Mouse (Mus musculus) lung, postnatal 36 days (tissue): ENCODE measurements at regions not wholly inside any gene's neighbourhood (a gene's known extent, or its start where the extent isn't known, plus 50 kb on each side); places are given as distances from the start of the nearest gene placed in this dataset.

Experiments used
- DNase-seq: peaks from one replicate; pipeline ENCODE4 v3.0.0; 2022; ENCODE audit warnings: mixed read lengths

- no peak for DNase-seq
Observed at GRCm38 (mm10) chr2:92711122-92711777, 111.7 kb downstream of the Chst1 start.

- peak; percentile 61 for DNase-seq
Observed at GRCm38 (mm10) chr2:92712266-92713144, 113.0 kb downstream of the Chst1 start.

- no peak for DNase-seq
Observed at GRCm38 (mm10) chr2:92717706-92718105, 118.2 kb downstream of the Chst1 start.

- no peak for DNase-seq
Observed at GRCm38 (mm10) chr2:92721951-92722350, 122.4 kb downstream of the Chst1 start.

DNA sequence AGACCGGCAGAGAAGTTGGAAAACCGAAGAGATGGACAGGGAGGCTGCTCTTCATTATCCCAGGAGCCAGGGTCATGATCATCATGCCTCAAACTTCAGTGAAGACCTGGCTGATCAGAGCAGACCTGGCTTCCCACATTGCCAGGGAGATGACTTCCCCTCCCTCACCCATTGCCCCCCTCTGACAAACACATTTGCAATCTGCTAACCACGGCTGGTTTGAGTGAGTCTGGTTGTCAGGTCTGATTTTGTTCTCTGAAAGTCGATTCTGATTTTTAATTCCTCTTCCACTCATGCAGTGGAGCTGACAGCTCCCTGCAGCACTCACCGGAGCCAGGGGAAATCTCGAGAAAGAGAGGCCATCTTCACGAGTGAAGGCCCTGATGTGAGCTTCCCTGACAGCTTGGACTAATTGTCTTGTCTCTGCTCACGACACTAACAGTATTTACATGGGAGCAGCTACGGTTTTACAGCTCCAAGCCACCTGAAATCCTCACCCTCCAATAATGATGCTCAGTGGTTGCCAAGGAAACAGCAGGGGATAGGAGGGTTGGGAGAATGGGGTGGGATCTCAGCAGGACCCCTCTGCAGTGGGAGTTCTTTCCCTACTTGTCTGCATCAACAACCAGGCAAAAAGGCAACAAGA is 124.2 kb downstream of the Chst1 start:
- no peak for DNase-seq

GRCm38 (mm10) chr2:92726640-92727039 is 127.1 kb downstream of the Chst1 start:
- DNase-seq: no peak

DNA sequence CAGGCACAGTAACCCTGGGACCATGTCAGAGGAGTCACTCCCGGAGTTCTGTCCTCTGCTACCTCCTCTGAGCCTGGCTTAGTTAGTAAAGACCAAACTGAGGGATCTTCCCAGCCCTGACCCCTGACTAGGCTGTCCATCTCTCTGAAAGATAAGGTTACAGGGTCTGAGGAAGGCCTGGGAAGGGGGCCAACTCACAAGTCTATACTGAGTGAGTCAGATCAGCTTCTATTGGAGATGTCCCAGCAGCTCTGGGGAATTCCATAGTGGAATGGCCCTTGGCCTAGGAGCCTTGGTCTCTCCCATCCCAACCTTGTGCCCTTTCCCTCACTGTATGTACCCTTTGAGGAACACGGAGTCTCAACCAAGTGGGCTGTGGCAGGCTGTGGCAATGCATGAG is 127.7 kb downstream of the Chst1 start:
- no peak for DNase-seq

DNA sequence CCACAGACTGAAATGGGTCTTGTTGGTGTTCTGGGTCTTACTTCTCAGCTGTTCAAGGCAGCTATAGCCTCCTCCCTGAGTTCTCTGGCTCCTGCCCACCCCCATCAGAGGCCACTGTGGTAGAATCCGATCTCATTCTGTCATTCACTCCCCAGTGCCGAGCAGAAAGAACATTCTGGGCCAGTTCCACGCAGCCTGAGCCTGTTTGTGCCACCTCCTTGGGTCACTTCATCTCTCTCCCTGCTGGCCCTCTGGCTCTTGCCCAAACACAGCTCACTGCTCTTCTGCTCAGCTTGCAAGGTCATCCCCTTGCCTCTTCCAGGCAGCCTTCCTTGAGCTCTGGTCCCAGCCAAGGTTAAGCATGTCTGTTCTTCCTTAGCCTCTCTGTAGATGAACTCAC is 128.9 kb downstream of the Chst1 start:
- peak; percentile 41 for DNase-seq

GRCm38 (mm10) chr2:92730371-92730770 is 130.9 kb downstream of the Chst1 start:
- no peak for DNase-seq

GRCm38 (mm10) chr2:92733403-92733802 is 133.9 kb downstream of the Chst1 start:
- DNase-seq: no peak

DNA sequence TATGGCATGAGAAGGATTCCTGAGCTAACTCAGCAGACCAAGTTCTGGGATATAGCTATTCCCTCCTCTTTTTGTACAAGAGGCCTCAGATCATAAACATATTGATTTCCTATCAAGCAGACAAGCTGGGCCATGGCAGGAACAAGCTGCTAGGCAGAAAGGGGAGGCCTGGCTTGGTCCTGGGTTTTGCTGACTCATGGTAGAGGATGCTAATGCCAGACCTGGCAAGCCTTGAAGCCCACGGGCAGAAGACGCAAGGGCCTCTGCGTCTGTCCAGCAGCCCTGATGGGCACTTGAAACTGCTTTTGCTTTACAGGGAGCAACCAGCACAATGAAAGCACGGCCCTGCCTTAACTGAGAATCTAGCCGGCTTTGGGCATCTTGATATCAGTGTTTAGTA is 136.3 kb downstream of the Chst1 start:
- no peak for DNase-seq

DNA sequence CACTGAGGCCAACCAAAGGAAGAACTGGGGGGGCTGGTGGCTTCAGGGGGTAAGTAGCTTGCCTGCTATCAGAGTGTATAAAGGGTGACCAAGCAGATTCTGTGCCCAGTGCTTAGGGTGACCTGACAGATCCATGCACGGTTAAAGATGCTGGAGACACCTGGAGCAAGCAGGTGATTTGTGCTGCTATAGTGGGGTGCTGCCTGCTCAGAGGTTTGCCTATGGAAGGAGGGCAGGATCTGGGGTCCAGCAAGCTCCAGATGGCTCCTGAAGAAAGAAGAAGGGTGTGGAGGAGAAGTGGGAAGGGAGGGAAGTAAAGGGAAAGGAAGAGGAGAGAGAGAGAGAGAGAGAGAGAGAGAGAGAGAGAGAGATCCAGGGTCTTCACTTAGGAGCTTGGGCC is 137.8 kb downstream of the Chst1 start:
- DNase-seq: no peak

DNA sequence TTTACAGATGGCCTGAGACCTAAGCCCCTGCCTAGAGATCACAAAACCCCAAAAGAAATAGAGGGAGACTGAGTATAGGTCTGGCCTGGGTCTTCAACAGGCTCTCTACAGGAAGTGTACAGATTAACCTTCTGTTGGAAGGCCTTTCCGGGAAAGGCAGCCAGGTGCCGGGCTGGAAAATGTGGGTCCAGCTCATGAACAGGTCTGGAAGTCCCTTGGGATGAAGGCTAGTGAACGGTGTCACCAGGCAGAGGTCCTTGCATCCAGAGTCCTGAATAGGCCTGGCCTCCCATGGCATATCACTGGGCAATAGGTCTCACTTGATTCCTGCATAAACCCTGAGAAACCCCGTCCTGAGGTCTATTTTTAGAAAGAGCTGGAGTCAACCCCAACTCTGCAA is 140.1 kb downstream of the Chst1 start:
- DNase-seq: no peak

DNA sequence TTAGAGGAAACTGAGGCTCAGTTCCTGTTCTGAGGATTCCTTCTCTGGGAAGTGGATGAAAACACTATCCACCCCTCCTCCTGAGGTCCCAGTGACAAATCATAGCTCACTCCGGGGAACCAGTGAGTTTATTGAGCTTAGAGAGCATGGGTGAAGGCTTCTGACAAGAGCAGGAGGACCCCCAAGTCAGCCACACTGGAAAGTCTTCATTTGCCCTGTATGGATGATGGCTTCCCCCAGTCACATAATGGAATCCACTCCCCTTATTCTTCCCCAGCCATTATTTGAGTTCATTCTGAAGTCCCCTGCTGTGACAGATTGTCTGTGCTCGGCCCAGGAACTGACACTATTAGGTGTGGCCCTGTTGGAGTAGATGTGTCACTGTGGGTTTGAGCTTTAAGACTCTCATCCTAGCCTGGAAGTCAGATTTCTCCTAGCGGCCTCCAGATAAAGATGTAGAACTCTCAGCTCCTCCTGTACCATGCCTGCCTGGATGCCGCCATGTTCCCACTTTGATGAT is 141.3 kb downstream of the Chst1 start:
- no peak for DNase-seq

GRCm38 (mm10) chr2:92742025-92742424 is 142.5 kb downstream of the Chst1 start:
- peak; percentile 95 for DNase-seq

DNA sequence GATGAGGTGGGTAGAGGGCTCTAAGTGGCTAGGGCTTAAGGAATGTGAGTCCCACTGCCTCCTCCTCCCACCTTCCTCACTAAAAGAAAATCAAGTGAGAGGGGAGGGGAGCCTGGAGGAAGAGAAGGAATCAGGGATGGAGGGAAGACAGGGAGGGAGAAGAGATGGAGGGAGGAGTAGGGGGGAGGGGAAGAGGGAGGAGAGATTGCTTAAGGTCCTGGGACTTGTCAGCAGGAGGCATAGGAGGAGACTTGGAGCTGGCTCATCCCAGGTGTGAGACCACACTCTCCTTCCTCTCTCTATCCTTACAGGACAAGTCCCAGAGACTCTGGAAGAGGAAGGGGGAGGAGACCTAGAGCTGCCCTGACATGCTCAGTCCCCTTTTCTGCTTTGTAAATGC is 143.2 kb downstream of the Chst1 start:
- DNase-seq: no peak

DNA sequence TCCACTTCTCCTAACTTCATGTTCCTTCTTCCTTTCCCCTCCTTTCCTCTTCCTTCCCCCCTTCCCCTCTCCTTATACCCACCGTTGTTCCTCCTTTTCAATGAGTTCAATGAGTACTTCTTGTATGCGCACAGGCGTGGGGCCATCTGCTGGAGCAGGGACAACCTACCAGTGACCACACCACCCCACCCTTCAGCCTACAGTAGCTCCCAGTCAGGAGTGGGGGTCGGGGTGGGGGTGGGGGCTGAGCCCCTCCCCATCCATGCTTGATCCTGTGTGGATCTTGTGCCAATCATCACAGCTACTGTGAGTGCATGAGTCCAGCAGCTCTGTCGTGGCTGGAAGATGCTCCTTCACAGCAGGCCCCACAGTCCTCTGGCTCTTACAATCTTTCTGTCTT is 143.6 kb downstream of the Chst1 start:
- no peak for DNase-seq

GRCm38 (mm10) chr2:92743911-92744310 is 144.4 kb downstream of the Chst1 start:
- no peak for DNase-seq

DNA sequence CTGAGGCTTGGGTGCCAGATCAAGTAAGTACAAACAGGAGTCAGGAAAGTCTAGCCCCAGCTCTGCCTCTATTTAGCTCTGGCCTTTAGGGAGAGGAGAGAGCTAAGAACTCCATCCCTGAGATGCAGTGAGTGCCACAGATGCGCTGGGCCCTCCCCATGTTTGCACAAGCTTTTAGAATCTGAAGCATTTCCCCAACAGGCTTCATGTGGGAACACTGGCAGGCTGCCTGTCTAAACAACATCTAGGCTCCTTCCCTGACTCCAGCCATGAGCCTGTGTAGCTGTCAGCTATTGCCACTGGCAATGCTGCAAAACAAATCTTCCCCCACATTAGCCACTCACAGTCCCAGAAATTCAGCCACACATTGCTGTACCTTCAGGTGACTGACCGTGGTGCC is 147.9 kb downstream of the Chst1 start:
- peak; percentile 79 for DNase-seq

- DNase-seq: no peak
Observed at GRCm38 (mm10) chr2:92750116-92750515, 150.6 kb downstream of the Chst1 start.

DNA sequence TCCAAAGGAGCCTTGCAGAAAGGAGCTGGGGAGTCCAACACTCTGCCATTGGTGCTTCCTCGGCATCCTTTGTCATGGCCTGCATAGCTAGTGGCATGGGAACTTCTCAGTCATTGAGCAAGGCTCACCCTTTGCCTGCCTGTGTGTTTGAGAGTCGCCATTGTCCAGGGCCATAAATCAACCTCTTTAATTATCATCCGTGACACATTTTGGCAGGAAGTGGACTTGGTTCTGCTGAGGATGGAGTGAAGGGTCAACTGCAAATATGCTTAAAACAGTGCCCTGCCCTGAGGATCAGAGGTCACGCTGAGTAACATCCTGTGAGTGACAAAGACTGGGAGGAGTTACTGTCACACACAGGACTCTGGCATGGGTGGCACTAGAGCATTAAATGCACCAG is 151.2 kb downstream of the Chst1 start:
- peak; percentile 44 for DNase-seq

- DNase-seq: peak; percentile 42
Observed at GRCm38 (mm10) chr2:92751256-92751655, 151.7 kb downstream of the Chst1 start.

DNA sequence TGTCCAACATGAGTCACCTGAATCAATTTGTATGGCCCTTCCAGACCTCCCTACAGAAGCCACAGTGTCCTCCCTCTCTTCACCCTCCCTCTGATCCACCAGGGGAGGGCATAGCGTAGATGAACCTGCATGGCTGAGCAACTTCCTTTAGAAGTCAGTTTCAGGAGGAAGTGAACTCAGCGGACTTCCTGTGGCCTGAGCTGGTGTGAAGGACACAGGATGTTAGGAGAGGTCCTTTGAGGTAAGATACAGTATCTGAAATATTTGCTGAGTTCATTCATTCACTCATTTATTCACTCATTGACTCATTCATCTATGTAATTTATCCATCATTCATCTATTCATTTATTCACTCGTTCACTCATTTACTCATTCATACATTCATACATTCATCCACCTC is 152.6 kb downstream of the Chst1 start:
- no peak for DNase-seq

GRCm38 (mm10) chr2:92752794-92753193 is 153.3 kb downstream of the Chst1 start:
- no peak for DNase-seq
